Mouse (Mus musculus) fibroblast of lung, adult 2 months (primary cell): Measurements from ENCODE around the gene Samd4.
"Not testable (repeated sequence)": the region's sequence is repeated elsewhere in the genome, so short reads cannot be mapped to it uniquely, and the experiment has no call there.

Experiments
- DNase-seq: peaks from one replicate; pipeline ENCODE4 v3.0.0-alpha.2; 2011; ENCODE audit warnings: low read depth

Samd4 gene

GRCm38 (mm10) chr14:47107461-47107860 lies 224.8 kb downstream of the Samd4 start:
- DNase-seq, result no peak

- not testable (repeated sequence) for DNase-seq
Observed at GRCm38 (mm10) chr14:47110391-47110790, 227.7 kb downstream of the Samd4 start.

- DNase-seq, result no peak
Observed at GRCm38 (mm10) chr14:47111341-47111740, 228.7 kb downstream of the Samd4 start.

- DNase-seq, result no peak
Observed at GRCm38 (mm10) chr14:47115154-47115553, 232.5 kb downstream of the Samd4 start.

GRCm38 (mm10) chr14:47116062-47116762 lies 233.6 kb downstream of the Samd4 start:
- DNase-seq, result no peak

GRCm38 (mm10) chr14:47117522-47117921 lies 234.9 kb downstream of the Samd4 start:
- DNase-seq, result no peak

- DNase-seq, result no peak
Observed at GRCm38 (mm10) chr14:47127987-47128386, 245.3 kb downstream of the Samd4 start.

- peak; percentile 9 for DNase-seq
Observed at GRCm38 (mm10) chr14:47133948-47134347, 251.3 kb downstream of the Samd4 start.

- DNase-seq, result no peak
Observed at GRCm38 (mm10) chr14:47136637-47137036, 254.0 kb downstream of the Samd4 start.

GRCm38 (mm10) chr14:47138853-47139252 lies 256.2 kb downstream of the Samd4 start:
- no peak for DNase-seq

DNA sequence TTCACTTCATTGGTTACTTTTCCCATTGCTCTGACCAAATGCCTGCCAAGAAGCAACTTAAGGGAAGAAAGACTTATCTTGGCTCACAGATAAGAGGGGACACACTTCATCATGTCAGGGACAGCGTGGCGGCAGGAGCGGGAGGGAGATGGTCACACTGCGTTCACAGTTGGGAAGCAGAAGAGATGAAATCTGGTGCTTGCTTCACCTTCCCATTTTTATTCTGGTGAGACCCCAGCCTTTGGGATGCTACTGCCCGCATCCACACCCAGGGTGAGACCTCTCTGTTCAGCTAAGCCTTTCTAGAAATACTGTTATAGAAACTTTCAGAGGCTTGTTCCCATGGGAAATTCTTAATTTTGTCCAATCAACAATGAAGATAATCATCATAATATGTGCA lies 261.7 kb downstream of the Samd4 start:
- DNase-seq, result no peak

DNA sequence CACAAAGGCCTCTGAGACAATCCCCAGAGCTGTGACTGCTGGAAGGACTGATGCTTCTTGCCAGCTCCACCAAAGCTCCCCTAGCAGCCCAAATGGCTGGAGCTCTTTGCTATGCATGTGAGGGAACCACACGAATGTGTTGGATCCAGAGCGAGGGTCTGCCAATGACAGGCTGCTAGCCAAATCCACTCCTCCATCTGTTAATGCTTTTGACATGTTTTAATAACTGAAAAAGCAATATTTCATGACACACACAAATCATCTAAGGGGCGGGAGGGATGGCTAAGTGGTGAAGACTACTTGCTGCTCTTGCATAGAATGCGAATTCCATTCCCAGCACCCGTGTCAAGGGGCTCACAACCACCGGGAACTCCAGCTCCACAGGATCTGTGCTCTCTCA lies 268.7 kb downstream of the Samd4 start:
- no peak for DNase-seq

DNA sequence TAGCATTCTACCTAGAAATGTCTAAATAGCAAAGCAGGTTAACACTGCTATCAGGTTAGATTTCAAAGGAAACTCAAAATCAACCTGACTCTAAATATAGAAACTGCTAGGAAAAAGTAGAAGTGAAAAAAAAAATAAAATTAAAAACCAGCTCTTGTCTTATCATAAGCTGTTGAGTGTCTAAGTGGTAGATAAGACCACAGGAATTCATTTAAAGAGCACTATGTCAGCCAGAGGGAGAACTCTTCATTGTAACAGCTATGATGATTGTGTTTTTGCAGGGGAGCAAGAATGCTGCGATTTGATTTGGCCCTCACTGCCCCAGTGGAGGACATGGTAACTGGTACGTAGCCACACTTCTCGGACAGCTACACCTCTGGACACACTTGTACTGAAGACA lies 271.6 kb downstream of the Samd4 start:
- no peak for DNase-seq
